Mouse (Mus musculus) gastrocnemius, postnatal 25 days (tissue): ENCODE results near the gene Trim28. TPM values are rescaled to one million over a fixed set of nuclear protein-coding genes. Genes with fewer than 3 reads are reported as not detected.

Source experiments
- DNase-seq: peaks from one replicate; pipeline ENCODE4 v3.0.0; 2022
- total RNA-seq, 2 experiments: library from RNA; stranded (reverse); gene quantifications; 1 replicate in 1 of 2; 2 replicates in 1 of 2; pipeline ENCODE4 v1.2.3; 2021

Trim28 gene
- total RNA-seq, 2 experiments from 2014 or later, result 59.1 to 60.7 TPM

DNA sequence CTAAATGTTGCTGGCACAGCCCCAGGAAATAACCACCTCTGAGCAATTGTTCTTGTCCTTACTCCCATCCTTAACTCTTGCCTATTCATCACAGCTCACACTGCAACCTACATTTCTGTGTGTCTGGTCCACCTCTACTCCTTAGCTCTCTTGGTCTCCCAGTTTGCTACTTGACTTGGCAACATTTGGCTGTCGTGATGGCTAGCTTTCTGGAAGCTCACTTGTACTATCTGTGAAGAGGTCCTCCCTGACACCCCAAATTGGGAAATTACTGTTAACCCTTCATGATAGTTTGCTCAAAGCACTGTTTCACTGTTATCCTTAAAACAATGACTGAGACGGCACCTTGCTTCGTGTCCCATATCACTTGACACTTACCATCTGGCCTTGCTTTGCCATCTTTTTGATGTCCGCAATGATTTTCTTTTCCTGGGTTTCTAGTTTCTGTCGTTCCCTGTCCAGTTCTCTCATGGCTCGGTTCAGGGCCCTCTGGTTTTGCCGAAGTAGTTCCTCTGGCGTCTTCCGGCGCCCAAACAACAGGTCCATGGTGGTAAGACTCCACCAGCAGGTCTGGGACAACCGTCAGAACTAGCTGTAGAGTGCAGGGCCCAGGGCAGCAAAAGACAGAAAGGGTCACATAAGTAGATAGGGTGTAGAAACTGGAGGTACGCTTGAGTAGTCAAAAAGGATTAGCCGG, 34.7 kb downstream of the Trim28 start:
- no peak for DNase-seq

DNA sequence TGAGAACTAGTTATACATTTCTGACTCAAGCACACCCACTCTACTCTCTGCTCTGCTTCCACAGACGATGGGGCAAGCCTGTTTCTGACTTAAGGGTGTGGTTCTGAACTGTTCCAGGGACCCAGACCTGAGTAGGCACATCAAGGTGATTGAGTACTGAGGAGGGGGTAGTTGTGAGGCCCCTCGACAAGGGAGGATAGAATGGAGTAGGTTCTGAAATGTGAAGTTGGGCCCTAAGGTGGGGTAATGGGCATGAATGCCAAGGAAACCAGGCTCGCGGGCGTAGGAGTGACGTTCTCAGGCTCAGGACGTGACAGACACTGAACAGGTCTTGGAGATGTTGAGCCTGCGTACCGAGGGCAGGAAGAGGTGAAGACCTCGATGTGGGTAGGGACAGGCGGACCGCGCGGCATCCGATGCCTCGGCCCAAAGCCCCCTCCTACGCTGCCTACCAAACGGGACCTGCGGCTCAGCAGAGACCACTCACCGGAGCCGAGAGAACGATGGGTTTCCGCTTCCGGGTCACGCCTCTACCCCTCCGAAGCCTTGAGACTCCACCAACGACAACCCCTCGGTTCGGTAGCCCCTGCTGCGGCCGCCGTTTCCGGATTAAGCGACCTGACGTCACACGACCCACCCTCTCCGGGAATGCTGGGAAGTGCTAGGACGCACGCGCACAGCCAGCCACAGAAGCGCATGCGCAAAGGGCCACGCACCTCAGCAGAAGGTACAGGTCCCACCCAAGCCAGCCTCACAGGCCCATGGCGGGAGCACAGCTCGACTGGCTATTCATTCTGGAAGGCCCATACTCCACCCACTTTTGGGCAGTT, 35.4 kb downstream of the Trim28 start, which contains the start of gene Chmp2a:
Chmp2a (minus strand) TSS at position 660 of the 830 bp plus-strand sequence.
- peak; percentile 95 for DNase-seq

- no peak for DNase-seq
Observed at GRCm38 (mm10) chr7:13035211-13035855, 36.4 kb downstream of the Trim28 start.

DNA sequence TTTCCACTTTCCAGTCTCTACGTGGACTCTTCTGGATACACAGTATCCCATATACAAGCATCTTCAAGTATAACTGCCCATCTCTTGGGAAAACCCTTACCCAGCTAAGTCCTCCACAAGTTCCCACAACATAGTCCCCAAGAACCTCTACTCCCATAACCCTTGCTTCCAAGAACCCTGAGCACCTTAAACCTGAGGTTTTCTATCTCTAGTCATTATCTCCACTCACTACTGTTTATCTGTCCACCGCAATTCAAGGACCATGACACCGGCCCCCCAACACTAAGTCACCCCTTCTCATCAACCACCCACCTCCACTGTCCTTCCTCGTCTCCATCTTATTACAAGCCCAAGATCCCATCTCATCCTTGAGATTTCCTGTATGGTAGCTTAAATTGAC, 37.9 kb downstream of the Trim28 start:
- DNase-seq, result no peak

GRCm38 (mm10) chr7:13037366-13037765, 38.5 kb downstream of the Trim28 start:
- DNase-seq, result no peak

- DNase-seq, result peak; percentile 97
Observed at GRCm38 (mm10) chr7:13037901-13038555, 39.1 kb downstream of the Trim28 start, which contains the start of gene Ube2m. Ube2m (minus strand) TSS chr7:13038275.

- no peak for DNase-seq
Observed at GRCm38 (mm10) chr7:13038621-13039169, 39.8 kb downstream of the Trim28 start.

- no peak for DNase-seq
Observed at GRCm38 (mm10) chr7:13039181-13039580, 40.3 kb downstream of the Trim28 start.

DNA sequence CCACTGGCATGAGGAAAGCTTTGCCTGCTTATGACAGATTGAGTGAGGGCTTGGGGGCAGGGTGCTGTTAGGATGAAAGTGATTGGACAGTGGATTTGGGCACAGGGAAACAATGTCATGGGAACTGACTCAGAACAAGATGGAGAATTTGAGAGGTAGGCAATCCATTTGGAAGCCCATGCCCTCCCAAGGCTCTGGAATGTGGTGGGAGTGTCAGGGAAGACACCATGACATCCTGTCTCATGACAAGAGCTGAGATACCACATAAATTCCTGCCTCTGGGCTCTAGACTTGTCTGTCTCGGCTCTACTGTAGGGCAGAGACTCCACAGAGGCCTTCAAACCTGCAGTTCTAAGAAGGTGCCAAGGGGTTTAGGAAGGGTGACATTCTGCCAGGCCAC, 42.3 kb downstream of the Trim28 start:
- no peak for DNase-seq

GRCm38 (mm10) chr7:13042511-13042910, 43.6 kb downstream of the Trim28 start:
- no peak for DNase-seq

DNA sequence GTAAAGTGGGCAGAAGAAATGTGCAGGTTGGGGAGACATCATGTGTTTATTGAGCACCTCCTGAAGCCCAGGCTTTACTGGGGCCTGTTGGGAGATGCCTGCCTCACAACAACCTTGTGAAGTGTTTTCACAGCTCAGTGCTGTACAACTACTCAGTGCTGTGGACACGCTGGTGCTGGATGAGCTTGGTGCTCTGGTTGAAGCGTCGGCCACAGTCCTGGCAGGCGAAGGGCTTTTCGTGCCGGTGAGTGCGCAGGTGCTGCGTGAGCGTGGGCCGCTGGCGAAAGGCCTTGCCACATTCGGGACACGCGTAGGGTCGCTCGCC, 44.2 kb downstream of the Trim28 start:
- no peak for DNase-seq

GRCm38 (mm10) chr7:13043445-13044253, 44.7 kb downstream of the Trim28 start:
- no peak for DNase-seq

DNA sequence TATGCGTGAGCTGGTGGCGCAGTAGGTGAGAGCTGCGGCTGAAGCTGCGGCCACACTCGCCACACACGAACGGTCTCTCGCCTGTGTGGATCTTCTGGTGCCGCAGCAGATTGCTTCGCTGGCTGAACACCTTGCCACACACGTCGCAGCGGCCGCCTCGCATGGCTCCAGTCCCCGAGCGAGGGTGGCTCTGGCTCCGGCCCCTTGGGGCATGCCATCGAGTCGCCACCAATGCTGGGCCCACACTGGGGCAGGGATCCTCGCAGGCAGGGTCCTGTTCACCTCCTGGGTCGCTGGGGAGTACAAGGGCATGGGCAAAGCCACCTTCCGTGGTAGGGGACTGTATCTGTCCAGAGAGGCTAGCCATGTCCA, 45.3 kb downstream of the Trim28 start:
- DNase-seq, result no peak

DNA sequence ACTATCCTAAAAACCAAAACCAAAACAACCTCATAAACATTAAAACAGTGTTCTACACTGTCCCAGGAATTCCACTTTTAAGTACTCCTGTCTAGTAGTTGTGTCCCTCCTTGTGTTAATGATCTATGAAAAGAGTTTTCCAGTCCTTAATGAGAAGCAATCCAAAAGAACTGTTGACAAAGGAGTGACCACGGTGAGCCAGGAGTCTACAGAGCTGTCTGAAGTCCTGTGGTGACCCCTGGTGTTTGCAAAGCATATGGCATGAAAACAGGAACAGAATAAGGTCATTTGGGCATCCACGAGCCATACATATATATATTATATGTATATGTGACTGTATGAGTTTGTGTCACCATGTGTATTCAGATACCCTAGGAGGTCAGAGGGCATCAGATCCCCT, 47.2 kb downstream of the Trim28 start:
- DNase-seq, result no peak

DNA sequence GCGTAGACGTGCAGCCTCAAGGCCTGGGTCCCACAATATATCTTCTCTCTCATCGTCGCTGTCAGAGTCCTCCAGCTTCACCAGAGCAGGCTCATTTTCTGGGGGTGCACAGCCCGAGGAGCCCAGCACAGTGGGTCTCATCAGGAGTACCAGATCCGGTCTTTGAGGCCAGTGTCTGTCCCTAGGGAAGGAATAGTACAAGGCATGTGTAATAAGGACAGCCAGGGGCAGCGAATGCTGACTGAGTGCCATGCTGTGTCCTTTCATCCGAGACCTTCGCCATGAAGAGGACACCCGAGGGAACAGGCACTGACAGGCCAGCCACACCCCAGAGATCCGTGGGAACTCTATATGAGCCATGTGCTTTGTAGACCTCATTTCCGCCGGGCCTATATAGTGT, 54.1 kb downstream of the Trim28 start:
- no peak for DNase-seq

DNA sequence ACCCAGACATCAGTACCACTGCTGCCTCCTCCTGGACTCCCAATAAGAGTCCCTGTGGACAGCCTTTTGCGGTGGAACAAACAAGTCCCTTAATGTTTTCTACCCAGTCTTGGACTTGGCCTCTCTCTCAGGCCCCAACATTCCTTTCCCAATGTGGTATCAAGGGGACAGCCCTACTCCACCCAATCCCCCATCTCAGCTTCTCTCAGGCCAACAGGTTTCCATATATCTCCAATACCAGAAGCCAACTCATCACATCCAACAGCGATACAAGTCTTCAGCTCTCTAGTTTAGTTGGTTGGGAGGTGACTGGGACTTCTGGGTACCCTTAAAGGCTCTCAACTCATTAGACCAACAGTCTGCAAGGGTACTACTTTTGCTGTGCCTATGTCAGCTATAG, 54.6 kb downstream of the Trim28 start:
- no peak for DNase-seq

GRCm38 (mm10) chr7:13053961-13054286, 55.0 kb downstream of the Trim28 start:
- no peak for DNase-seq

GRCm38 (mm10) chr7:13054287-13055010, 55.5 kb downstream of the Trim28 start, which contains the start of gene Mzf1:
Mzf1 (minus strand) TSS chr7:13054764.
- peak; percentile 90 for DNase-seq

- DNase-seq, result no peak
Observed at GRCm38 (mm10) chr7:13056913-13057700, 58.2 kb downstream of the Trim28 start.

GRCm38 (mm10) chr7:13059536-13059935, 60.6 kb downstream of the Trim28 start:
- no peak for DNase-seq
